Mouse (Mus musculus) heart, postnatal 4 days (tissue): ENCODE measurements at regions not wholly inside any gene's neighbourhood (a gene's known extent, or its start where the extent isn't known, plus 50 kb on each side); places are given as distances from the start of the nearest gene placed in this dataset.

Experiments
- DNase-seq: peaks from one replicate; pipeline ENCODE4 v3.0.0; 2021

- DNase-seq, result no peak
Measured at GRCm38 (mm10) chr2:173419972-173420391, 102.4 kb upstream of the 1700021F07Rik start.

- no peak for DNase-seq
Measured at GRCm38 (mm10) chr2:173420481-173420880, 101.9 kb upstream of the 1700021F07Rik start.

- no peak for DNase-seq
Measured at GRCm38 (mm10) chr2:173424875-173425274, 97.5 kb upstream of the 1700021F07Rik start.

DNA sequence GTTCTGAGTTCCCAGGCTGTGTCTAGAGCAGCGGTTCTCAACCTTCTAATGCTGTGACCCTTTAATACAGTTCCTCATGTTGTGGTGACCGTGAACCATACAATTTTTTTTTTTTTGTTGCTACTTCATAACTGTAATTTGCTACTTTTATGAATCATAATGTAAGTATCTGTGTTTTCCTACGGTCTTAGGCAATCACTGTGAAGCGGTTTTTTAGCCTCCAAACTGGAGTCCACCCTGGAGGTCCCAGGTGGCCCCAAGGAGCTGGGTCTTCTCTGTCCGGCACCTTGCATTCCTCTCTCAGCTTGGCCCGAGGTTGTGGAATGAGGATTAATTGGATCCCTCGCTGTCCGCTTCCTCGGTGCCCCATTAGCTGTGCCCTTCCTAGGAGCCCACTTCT is 96.6 kb upstream of the 1700021F07Rik start:
- DNase-seq, result no peak

DNA sequence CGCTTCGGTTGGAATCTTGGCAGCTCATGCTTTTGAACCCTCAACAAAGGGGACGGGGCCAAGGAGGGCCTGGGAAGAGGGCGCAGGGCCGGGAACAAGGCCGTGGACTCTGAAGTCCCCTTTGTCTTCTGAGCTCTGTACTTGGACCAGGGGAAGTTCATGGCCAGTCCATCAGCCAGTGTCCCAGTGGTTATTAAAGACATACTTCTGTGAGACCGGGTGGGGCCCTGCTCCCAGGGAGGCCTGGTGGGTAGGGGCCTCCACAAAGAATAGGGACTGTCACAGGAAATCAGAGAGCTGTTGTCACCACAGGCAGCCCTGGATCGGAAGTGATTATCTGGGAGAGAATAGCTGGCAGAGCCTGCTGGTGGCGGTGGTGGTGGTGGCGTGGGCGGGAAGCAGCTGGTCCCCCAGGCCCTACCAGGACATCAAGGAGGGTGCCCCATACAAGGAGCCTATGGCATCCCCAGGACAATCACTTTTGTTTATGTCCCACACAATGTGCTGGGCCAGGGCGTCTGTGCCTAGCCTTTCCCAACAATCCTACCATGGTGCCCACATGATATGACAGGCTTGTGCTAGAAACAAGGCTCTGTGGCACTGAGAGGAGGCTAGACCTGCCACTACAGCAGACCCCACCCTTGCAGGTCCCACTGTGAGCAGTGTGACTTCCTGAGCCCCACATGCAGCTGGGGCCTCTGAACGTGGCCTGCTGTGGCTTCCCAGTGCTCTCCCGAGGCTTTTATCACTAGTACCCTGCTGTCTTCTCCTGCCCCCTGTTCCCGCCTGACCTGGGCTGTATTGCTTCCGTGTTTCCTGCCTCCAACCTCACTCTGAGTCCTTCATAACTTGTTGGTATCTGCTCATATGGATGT is 96.0 kb upstream of the 1700021F07Rik start:
- no peak for DNase-seq

- DNase-seq, result no peak
Measured at GRCm38 (mm10) chr2:173427888-173428450, 94.4 kb upstream of the 1700021F07Rik start.

DNA sequence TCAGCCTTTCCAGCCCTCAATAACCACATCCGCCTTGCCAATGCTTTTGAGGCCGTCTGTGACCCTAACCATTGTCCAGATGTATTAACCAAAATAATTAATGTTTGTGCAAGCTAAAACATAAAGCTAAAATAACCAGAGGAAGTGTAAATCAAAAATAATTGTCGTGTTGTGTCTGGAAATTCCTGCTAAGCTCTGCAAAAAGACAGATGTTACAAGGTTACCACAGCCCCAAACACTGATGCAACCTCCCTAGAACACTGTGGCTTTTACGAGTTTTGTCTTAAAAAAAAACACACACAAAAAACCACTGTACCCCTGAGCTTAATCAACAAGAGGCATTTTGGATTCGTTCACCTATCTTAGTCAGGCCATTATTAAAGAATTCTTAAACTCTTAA is 90.5 kb upstream of the 1700021F07Rik start:
- no peak for DNase-seq

- peak; percentile 60 for DNase-seq
Measured at GRCm38 (mm10) chr2:173432258-173432657, 90.1 kb upstream of the 1700021F07Rik start.

DNA sequence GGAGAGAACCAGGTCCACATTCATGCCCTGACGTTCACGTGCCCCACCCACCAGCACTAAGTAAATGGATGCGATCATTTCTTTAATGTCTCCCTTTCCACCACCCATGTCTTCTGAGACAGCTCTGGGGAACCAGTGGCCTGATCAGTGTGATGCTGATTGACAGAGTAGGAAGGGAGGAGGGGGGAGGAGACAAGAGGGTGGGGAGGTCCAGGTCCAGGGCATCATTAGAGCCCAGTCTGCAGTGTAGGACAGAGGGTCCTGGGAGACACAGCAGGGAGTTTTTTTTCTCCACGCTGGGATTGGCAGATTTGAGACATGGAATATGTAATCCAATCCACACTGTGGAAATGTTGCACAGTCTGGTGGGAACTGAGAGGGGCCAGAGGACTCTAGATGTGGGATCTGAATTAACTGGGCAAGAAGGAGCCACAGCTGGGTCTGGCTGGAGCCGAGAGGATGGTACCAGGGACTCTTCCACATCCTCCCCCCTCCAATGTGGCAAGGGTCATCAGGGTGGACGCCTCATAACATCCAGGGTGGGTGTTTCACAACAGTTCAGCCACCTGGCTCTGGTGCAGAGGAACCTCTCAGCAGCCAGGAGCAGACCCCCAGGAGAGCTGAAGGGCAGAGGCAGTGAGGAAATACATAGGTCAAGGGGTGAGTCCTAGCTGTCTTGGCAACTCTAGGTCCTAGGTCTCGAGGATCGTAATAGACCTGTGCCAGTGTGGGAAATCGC is 89.3 kb upstream of the 1700021F07Rik start:
- DNase-seq, result no peak

DNA sequence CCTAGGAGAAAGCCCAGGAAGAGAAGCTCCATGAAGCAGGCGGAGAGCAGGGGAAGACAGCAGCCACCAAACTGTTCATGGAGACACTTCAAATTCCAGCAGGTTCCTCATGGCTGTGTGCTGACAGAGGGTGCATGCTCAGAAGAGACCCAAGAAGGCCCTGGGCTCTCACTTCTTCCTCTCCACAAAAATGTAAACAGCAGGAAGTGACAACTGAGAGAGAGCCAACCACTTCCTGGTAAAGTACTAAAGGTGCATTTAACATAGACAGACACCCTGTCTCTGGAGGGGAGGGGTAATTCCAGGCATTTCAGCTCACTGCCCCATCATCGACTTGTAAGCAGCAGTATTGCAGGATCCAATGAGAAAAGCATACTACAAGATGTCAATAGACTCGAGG is 85.8 kb upstream of the 1700021F07Rik start:
- DNase-seq, result no peak

DNA sequence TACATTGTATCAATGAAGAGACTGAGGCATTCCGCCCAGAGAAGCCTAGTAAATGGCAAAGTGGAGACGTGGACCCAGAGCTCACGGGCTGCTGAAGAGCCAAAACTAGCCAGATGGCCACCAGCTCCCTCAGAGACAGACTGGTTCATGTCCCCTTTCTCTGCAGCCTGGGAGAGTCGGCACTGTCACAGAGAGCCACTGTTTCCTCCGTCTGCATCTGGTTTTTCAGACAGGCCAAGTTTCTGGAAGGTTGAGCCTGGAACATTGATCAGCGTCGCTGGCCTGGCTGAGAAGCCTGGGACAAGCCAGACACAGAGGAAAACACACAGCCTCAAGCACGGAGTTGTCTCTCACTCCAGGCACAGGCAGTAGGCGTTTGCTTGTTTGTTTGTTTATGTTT is 83.4 kb upstream of the 1700021F07Rik start:
- DNase-seq, result no peak

GRCm38 (mm10) chr2:173442056-173442455 is 80.3 kb upstream of the 1700021F07Rik start:
- no peak for DNase-seq

DNA sequence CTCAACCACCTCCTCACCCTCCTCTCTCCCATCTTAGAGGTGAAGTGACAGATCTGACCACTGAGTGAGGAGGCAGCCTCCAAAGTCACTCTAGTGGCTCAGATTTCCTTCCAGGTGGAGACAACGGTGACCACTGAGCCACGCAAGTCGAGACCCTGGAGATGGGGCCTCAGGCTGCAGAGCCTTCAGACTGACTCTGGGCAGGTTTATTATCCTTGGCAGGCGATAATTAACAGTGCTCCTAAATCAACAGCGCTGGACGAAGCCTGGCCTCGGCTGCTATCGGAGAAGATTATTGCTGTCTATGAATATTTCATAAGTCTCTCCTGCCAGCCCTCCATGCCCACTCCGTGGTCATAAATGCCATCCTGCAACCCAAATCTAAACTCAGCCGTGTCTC is 79.1 kb upstream of the 1700021F07Rik start:
- DNase-seq, result no peak

DNA sequence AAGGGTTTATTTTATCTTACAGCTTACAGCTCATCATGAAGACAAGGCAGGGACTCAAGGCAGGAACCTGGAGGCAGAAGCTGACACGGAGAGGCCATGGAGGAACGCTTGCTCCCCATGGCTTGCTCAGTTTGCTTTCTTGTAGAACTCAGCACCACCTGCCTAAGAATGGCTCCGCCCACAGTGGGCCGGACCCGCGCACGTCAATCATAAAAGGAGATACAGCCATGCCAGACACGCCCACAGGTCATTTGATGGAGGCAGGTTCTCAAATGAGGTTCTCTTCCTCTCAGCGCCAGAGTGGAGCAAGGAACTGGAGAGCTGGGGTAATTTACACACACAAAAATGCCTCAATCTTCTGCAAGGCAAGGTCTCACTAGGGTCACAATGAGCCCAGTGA is 78.0 kb upstream of the 1700021F07Rik start:
- no peak for DNase-seq

DNA sequence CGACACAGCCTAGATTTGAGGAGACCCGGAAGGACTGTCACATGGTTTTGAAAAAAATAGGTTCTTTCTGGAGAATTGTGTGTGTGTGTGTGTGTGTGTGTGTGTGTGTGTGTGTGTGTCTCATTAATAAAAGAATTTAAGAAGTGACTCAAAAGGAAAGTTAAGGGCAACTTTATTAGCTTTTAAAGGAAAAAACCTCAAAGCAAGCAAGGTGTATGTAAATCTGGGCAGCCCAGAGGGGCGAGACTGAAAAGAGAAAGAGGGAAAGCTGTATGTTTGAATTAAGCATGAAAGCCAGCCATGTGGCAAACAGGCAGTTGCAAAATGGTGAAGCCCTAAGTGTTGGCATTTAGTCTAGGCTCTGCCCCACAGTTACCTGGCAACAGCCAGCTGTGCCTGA is 77.3 kb upstream of the 1700021F07Rik start:
- no peak for DNase-seq

GRCm38 (mm10) chr2:173448546-173449187 is 73.7 kb upstream of the 1700021F07Rik start:
- DNase-seq, result no peak

DNA sequence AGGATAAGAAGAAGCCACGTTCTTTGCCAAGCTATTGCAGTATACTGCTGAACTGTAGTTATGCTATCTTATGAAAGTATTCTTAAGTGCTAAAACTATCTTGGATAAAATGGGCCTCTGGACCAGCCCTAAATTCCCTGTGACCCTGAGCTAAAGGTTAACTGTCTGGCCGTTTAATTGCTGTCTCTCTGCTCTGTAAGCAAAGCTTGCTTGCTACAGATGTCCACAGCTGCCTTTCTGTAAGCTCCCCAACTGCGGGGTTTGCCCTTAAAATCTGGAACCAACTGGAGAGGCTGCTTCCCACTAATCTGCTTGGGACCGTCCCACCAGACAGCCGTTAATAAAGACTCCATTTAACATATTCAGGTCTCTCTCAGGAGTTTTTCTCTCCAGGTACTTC is 73.2 kb upstream of the 1700021F07Rik start:
- peak; percentile 50 for DNase-seq

DNA sequence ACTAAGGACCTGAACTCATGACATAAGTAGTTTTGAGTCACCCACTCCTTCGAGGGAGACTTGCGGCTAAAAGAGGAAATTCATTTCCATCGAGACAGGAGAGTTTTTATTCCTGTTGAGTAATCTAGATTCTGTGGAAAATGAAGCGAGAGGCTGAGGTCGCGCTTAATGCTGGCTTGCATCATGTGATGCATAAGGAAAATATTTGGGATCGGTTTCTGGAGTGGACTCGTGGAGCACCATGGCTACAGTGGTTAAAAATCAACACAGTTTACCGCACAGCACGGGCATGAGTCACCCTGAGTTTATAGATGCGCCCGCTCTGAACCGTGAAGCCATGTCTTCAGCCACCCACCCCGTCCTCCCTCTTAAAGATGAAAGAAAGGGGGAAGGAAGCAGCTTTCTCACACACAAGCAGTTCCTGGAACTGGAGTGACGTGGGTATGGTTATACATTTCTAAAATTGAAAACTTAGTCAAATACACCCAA is 70.3 kb upstream of the 1700021F07Rik start:
- peak; percentile 3 for DNase-seq

DNA sequence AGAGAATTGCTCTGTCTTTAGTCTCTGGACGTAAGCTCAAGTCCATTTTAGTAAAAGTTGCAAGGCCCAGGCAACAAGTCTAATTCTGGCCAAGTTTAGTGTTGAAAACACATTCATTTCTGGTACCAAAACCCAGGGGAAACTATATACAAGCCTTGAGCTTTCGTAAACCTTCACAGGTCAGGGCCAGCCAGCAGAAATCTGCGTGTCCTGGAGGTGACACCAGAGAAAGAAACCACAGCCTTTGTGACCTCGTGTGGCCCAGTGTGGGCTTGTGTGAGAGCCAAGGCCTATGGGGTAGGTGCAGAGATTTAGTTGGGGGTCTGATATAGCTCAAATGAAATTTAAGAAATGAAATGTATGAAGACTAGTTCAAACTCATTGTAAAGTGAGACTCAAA is 69.6 kb upstream of the 1700021F07Rik start:
- peak; percentile 3 for DNase-seq

DNA sequence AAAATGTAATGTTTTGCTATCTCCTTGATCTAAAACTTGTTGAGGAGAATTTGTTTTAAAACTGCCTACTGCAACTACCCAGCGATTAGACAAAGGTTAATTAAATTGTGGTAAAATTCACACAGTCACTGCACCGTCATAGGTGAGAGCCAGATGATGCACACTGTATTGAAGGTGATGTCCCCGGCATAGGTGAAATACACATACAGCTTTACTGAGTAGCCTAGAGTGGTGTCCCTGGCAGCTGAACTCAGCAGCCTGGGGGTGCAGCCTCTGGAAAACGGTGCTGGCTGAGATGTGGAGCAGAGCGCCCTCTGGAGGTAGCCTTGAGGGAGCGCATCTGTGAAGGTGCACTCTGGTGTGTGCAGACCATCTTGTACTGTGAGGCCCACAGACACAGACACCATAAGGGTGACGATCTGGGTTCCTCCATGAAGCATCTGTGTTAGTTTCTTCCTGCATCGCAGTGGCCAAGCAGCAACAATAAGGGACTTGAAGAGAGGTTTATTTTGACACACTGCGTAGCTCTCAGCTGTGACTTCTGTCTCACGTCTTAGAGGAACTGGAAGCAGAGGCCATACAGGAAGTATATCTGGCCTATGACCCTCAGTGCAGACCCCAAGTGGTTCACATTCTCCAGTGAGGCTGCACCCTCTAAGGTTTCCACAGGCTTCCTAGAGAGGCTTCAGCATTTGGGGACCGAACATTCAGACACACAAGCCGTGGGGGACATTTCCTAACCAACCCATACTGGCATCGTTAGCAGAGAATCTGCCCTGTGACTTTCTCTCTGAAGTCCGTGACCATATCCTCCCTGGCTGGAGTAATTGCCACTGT is 68.6 kb upstream of the 1700021F07Rik start:
- DNase-seq, result peak; percentile 61

DNA sequence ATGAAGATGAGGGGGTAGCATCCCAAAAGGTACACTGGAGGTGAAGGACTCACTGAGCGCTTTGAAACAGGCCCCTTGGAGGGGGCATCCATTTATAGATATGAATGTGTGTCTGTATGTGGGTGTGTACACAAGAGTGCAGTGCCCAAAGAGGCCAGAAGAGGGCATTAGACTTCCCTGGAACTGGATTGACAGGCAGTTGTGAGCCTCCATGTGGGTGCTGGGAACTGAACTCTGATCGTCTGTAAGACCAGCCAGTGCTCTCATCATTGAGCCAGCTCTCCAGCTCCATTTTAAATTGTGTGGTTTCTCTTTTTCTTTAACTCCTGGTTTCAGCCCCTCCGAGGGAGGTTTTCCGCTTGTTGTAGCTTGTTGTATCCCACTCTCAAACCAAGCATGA is 67.6 kb upstream of the 1700021F07Rik start:
- peak; percentile 3 for DNase-seq

DNA sequence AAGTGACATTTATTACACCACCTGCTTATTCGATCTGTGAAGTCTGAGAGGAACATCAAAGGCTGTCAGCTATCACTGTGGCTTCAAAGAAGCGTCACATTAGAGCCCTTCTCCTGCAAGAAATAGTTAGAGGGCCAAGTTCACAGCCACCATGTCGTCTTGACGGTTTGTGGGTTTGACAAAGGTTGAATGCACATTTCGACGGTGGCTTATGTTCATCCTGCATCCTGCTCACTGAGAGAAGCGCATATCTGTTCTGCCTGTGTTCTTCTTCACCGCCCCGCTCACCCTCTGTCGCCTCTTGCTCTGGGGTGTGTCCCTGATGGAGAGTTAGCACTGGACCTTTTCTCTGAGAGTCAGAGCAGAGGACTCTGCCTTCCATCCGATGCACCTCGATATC is 67.2 kb upstream of the 1700021F07Rik start:
- peak; percentile 1 for DNase-seq
